Mouse (Mus musculus) megakaryocyte, adult 5-6 weeks (primary cell): ENCODE measurements around the gene Pcca. TPM values are rescaled to one million over a fixed set of nuclear protein-coding genes. Genes with fewer than 3 reads are reported as not detected.

Experiments
- ATAC-seq: 2 replicates; pipeline ENCODE4 v1.8.0; 2016; ENCODE audit warnings: mild to moderate bottlenecking, inconsistent platforms; ENCODE audit not compliant: poor library complexity, severe bottlenecking
- total RNA-seq, 2 experiments: library from RNA; stranded (forward) in 1 of 2; stranded (reverse) in 1 of 2; fragments of 153-499, 151-499 nt in 1 of 2; fragments of 221-1000, 200-1000 nt in 1 of 2; gene quantifications; 2 replicates each; pipeline versions ENCODE4 v1.2.3 to v1.2.4; 2015 to 2017

Gene Pcca
- total RNA-seq, 2 experiments from 2014 or later: 25.3 to 25.4 TPM

DNA sequence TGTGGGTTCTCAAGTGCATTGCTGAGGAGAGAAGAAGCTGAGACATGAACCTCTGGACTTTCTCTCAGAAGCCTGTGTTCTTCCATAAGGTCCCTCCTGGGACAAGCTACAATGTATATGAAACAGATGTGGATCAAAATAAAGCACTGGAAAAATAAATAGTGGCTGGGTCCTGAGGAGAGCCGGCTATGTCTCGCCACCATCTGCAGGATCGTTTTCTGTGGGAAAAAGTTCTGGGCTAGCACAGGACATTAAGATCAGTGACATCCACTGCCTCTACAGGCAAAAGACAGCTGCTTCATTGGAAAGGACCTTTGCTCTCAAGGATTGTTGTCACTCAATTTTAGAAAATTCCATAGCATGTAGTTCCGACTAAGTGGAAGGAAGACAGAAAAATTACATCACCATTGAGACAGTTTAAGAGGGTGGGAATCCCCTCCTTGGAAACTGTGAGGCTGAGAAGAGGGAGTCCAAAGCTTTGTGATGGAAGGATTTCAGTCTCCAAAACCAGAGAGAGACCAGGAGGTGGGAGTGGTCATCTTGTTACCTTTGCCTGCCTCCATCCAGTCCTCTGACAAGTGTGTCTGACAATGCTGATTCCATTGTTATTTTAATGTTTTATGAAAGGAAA lies 196.9 kb downstream of the Pcca start:
- no peak for ATAC-seq

DNA sequence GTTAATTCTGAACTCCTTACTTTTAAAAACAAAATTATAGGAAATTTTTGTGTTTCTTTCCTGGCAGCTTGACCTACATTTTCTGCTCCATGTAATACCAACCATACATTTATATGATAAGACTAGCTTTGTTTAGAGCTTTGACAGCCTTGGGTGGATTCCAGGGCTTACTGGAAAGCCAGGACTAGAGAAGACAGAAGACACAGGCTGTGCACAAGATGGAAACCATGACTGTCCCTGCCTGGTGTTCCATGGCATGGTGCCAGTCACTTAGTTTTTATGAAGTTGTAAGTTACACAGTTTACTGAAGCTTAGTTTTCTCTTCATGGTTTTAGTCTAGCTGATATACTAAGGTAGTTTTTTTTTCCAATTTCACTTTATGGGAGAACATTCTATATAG lies 202.7 kb downstream of the Pcca start:
- no peak for ATAC-seq

DNA sequence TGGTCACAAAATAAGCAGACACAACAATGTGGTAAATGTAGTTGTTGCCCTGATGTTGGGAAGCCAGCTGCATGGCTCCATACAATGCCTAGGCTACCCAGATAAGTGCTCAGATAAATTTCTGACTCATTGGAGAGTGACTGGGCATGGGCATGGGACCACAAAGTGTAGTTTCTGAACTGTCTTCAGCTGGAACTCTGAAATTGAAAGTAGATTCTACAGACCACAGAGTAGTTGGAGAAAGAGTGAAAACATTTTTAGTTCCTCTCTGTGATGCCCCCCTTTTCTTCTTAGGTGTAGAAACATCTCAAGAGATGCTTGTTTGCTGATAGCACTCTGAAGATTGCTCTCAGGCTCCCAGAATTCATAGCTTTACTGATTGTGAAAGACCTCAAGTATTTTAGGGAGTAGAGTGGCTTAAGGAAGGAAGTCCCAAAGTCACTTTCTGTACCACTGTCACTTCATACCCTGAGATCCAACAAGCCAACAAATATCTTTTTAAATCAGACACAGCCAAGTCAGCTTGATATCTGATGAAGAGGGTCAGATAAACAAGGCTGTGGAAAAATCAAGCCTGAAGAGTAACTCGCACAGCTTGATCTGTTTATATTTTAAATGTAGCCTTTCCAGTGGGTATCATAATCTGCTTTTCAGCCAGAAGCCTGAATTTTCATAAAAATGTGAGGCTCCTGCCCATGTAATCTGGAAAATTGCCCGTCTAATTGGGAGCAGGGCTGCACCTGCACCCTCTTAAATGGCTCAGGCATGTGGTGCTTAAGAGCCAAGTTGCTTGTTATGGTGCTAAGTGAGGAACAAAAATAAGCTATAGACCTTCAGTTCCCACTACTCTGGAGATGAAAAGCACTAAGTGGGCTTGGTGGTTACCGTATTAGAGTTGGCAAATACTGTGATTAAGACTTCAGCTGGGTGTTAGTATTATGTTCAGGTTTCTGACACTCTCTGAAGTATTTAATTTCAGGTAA lies 214.0 kb downstream of the Pcca start:
- ATAC-seq: peak; percentile 57

DNA sequence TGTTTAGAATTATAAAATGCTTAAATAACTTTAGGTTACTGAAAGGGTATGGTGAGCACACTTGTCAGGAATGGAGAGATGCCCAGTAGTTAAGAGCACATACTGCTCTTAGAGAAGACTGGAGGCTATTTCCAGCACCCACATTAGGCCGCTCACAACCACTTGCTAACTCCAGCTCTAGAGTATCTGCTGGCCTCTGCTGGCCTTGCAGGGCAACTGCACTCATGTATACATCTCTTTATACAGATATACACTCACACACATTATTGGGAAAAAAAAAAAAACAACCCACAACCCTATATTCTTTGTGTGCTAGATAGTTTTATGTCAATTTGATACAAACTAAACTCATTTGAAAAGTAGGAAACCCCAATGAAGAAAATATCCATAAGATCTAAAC lies 217.4 kb downstream of the Pcca start:
- no peak; the same call in 1 of the 2 replicates for ATAC-seq

DNA sequence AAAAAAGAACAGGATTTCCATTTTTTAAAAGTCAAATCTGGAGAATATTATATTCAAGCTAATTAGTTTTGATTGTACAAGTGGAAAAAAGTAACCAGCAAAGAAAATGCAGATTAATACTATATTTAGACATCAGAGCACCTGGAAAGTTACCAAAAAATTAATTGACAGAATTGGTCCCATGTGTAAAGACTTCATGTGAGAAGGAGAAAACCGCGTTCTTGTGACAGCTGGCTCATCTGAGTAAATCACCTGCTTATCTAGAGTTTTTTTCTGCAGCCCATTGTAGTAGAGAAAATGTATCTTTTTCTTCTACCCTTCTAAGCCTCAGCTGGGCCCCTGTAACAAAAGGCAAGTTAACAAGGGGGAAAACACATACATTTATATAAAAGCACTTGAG lies 219.2 kb downstream of the Pcca start:
- no peak for ATAC-seq

DNA sequence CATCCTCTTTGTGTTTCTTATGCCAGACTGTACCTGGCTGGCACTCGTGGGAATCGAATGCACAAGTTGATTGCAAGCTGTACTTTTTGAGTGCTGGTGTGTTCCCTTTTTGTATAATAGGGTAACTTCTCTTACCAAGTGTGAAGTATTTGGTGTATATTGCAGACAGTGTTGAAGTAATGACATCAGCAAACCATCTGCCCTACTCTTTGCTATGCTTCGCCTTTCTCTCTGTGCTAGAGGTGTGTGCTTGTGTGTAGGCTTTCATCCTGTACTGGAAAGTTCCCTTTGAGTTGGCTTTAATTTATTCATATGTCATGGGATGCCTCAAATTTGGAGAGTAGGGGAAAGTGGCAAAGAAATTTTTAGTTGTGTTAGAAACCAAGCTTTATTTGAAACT lies 220.2 kb downstream of the Pcca start:
- no peak for ATAC-seq

DNA sequence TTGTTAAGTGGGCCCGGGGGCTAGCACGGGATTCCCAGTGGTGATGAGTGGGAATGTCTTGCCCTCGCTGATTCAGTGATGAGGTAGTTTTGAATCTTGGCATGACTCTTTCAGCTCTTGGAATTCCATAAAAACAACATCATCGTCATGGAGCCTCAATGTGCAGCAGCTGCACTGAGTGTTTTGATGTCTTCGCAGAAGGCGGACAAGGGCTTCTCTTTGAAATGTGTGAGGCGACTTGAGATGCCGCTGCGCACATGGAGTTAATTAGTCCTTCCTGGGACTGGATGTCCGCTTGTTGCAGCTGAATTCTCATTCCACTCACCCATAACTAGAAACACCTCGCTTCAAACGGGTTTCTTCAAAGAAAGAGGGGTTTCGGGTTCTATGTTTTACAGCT lies 221.4 kb downstream of the Pcca start:
- no peak for ATAC-seq

DNA sequence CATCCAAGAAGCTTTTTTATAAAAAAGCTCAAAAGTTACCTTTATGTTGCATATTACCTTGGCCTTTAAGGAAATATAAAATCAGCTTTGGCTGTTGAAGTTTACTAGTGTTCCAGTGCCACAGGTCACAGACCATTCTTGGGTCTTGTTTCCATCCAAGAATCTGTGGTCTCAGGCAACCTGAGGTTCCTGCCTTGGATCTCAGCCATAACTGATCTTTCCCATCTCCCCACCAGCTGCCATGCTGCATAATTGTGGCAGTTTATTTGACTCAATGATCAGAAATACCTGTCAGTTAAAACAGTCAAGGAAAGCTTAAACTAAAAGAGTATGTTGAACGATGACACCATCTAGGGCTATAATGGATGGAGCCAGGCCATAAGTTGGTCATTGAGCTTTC lies 222.5 kb downstream of the Pcca start:
- no peak for ATAC-seq

DNA sequence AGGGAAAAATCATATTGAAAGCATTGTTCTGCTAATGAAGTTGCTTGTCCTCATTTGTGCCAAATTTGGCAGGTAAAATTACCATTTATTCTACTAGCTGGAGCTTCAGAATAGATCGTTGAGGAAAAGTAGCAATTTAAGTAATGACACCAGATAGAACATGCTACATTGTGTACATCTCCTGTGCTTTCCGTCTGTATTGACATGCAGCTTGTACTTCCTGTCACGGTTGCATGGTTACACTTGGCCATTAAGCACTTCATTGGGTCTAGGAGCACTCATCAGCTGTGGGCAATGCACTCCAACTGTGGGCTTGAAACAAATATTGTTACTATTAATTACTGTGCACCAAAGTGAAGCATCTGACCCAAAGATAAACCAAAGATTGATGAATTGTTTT lies 225.8 kb downstream of the Pcca start:
- ATAC-seq: no peak

DNA sequence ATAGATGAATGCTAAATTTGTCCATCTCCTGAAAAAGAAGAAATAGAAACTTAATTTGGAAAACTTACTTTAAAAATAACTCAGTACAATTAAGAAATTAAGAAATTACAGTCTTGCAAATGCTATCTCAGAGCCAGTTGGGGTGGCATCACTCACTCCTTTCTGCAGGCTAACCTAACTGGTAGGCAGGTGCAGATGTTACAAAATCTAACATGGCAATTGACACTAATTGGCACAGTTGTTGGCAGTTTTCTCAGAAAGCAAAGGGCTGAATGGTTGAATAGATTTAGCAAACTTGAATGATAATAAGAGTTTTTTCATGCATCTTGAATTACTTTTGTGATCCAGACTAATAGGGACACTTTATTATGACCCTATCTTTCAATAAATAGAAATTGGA lies 226.7 kb downstream of the Pcca start:
- no peak for ATAC-seq

DNA sequence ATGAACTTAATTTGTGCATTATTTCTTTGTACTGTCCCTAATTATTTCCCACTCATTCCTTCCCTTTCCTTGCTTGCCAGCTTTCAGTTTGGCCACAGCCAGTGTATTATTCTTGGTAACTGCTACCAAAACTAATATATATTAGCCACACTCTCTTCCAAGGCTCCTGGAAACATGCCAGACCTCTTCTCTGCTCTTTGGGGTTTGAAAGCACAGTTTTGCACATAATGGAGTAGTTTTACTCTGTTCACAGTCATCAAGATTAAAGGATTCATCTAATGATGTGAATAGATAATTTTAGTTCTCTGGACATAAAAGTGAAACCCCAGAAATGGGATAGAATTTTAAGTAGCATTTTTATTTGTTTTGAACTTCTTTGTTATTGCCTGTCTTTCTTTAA lies 228.5 kb downstream of the Pcca start:
- no peak for ATAC-seq

DNA sequence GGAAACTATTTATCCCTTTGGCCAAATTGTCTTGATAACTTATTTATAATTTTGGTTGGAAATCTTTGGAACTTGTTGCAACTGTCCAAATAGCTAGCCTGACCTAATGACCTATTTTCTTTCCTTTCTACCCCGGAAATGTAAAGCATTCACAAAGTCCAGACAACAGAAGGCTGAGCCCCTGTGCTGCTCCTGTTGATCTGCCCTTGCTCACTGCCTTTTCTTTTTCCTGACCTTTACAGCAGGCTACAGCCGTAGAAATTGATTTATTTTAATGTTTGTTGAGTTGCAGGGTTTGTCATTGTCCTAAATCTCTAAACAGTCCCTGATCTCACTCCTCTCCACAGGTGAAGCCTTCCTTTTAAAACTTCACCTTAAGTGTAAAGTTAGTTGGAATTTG lies 231.8 kb downstream of the Pcca start:
- no peak for ATAC-seq

DNA sequence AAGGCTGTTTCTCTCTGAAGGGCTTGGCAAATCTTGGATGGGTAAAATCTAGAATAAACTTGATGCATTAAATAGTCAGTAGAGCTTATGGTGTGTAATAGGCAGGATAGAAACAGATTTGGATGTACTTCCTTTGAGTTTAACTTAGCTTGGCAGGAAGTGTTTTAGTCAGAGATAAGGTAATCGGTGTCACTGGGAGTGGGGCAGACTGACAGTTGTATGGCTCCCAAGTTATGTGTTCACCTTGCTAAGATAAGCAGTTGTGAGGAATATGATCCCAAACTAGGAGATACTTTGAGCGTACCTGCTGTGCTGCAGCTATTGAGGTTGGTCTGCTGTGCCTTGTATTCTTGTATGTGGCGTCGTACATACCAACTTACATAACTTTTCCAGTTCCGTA lies 232.3 kb downstream of the Pcca start:
- no peak for ATAC-seq

DNA sequence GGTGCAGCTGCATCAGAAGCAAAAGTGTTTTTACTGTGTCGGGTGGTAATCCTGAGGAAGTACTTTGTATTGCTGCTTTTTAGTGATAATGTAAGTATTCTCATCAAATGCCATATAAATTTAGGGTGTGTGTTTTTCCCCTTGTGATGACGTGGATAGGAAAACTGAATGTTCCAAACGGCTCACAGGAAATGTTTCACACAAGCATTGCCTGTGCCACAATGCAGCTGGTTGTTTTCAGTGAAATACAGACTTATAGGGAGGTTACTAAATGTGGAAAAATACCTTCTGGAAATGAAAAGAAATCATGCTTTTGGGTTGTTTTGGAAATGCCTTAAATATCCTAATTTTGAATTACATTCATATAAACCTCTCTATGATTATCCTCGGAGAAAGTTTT lies 250.6 kb downstream of the Pcca start:
- ATAC-seq: no peak

DNA sequence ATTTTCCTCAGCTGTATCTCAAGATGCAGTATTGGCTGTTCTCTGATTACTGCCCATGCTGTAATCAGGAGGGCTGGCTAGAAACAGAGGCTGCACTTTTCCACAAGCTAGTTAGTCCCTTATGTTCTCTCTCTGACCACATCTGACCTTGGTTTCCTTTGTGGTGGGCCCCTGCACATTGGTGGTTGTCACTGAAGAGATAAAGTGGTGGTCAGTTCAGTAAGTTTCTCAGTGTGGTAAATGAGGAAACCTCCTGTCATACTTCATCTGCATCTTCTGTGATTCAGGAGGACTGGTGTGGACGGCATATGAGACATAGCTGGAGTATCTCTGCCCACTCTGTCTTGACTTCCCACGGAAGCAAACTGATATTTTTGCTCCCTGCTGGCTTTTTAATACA lies 254.1 kb downstream of the Pcca start:
- peak; percentile 51 for ATAC-seq

DNA sequence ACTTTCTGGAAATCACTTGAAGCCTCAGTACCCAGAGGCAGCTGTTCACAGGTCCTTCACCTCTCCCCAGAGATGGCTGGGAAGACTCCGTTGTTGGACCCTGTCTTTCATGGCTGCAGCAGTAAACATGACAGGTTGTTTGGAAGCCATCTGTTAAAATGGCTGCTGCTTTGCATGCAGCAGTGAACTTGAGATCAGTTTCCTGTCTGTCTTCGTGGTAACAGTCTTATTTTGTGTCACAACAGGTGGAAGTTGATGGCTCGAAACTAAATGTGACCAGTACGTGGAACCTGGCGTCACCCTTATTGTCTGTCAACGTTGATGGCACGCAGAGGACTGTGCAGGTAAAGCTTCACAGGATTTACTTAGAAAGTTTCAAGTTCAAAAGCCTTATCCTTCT lies 256.0 kb downstream of the Pcca start:
- ATAC-seq: no peak

DNA sequence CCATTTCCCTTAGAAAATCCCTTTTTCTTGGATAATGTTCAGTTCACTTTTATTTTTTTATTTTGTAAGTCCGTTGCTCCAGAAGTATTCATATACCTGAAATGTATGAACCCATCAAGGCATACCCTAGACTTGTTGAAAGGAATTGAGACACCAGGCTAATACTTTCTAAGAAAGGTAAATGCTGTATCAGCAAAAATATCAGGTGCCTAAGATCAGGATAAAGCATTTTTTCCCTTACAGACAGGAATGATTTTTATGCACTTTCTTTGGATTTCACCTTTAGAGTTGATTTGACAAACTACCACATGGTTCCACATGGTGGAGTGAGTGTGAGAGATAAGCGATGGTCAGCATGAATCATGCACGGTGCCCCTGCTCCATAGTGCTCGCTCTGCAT lies 259.2 kb downstream of the Pcca start:
- ATAC-seq: no peak

DNA sequence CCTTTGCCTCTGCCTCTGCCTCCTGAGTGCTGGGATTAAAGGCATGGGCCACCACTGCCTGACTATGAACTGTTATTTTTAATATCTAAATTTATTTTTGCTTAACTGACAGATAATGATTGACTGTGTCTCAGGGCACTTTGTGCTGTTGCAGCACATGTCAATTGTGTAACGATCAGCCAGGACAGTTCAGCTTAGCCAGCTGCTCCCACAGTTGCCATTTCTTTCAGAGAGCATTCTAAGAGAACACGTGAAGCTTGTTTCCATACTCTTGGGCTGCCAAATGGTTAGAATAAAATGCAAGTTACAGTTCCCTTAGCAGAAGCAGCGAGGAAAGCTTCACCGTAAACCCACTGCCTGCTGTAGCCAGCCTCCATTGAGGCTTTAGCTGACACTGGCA lies 266.2 kb downstream of the Pcca start:
- no peak for ATAC-seq

DNA sequence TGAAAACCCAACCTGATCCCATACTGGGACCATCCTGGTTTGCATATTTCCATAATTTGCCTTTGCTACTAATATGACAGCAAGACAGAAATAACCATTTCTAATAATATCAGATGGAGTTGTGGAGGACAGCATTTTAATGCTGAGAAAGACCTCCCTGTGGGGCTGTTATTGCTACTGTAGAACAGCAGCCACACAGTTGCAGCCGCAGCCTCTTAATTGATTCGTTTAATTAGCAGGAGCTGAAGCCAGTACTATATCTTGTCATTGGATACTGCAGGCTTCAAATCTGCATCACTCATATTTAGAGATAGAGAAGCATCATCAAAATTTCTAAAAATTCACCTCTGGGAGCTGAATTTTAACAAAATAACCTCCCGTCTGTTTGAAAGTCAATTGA lies 286.9 kb downstream of the Pcca start:
- no peak for ATAC-seq

DNA sequence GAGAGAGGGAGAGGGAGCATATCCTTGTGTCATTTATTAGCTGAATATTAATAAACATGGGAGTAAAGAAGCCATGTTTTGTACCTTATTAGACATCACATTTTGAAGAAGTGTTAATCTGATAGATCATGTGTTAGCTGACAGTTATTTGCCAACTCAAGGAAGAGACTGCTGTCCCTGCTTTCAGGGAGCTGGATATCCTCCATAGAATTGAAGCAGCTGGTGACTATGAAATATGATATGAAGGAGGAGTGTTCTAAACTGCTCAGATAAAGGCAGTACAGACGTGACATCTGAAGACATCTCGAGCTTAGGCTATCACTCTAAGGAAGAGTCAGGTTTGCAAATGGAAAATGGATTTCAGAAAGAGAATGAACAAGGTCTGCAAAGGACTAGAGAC lies 289.7 kb downstream of the Pcca start:
- no peak for ATAC-seq

DNA sequence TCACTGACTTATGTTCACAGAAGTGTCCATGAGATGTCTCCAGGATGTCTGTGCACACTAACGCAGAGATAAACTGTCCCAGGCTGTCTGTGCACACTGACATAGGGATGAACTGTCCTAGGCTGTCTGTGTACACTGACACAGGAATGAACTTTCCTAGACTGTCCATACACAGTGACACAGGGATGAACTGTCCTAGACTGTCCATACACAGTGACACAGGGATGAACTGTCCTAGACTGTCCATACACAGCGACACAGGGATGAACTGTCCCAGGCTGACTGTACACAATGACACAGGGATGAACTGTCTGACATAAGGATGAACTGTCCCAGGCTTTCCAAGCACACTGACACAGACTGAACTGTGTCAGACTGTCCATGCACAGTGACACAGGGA lies 291.3 kb downstream of the Pcca start:
- no peak for ATAC-seq

DNA sequence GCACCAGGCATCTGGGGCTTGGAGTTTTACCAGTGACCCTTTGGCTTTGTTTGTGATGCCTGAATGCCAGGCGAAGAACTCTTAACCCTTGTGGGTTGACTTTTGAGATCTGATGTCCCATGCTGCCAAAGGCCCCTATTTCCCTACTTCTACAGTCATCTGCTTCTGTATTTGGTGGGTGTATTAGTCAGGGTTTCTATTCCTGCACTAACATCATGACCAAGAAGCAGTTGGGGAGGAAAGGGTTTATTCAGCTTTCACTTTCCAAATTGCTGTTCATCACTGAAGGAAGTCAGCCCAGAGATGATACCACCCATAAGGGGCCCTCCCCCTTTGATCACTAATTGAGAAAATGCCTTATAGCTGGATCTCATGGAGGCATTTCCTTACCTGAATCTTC lies 296.3 kb downstream of the Pcca start:
- no peak for ATAC-seq
